ENCODE assay signal across 9 mouse cellular contexts in genomic region chr11:103232966-103233365, GRCm38 (mm10). TPM values are rescaled to one million over a fixed set of nuclear protein-coding genes. Genes with fewer than 3 reads are reported as not detected.
DNase-seq lines count a peak whose midpoint lies in the region; ATAC-seq and TF ChIP-seq lines count a peak whose summit lies in the region.
"Had no signal": no experiment of that assay in that cellular context is flagged by ENCODE, and none has a peak within 500 bp of the region (broad histone marks: within the 10 kb centered on the region; RNA-seq: fewer than 3 reads in every experiment).

No protein-coding gene starts in this region.

- no peak overlapping the region for H3K9ac ChIP-seq in midbrain, embryonic 11.5 days (ENCODE audit: low read length)
- no peak overlapping the region for H3K9ac ChIP-seq in midbrain, embryonic 13.5 days (replicated peaks)
- H3K9ac ChIP-seq in kidney, postnatal 0 days (ENCODE audit: low read depth, low read length), result no peak overlapping the region
- no peak overlapping the region for H3K9ac ChIP-seq in liver, embryonic 13.5 days
- H3K9ac ChIP-seq: heart, embryonic 13.5 days had no signal

- no peak for ATAC-seq in midbrain, embryonic 11.5 days (ENCODE audit: low FRiP score)
- no peak for ATAC-seq in midbrain, embryonic 13.5 days
- ATAC-seq in kidney, postnatal 0 days (replicated peaks; ENCODE audit: low FRiP score, low read depth), result no peak
- no peak for ATAC-seq in liver, embryonic 13.5 days (ENCODE audit: low read depth)

- no peak overlapping the region for H3K27ac ChIP-seq in midbrain, embryonic 11.5 days (ENCODE audit: low read depth, low read length)
- no peak overlapping the region for H3K27ac ChIP-seq in midbrain, embryonic 13.5 days
- H3K27ac ChIP-seq in kidney, postnatal 0 days, result no peak overlapping the region
- no peak overlapping the region for H3K27ac ChIP-seq in liver, embryonic 13.5 days
- H3K27ac ChIP-seq: heart, embryonic 13.5 days had no signal

- no peaks in the 10 kb centered on the region for H3K4me1 ChIP-seq in midbrain, embryonic 11.5 days (ENCODE audit: control insufficient read depth, insufficient read depth, low read length)
- no peaks in the 10 kb centered on the region for H3K4me1 ChIP-seq in midbrain, embryonic 13.5 days (replicated peaks)
- no peaks in the 10 kb centered on the region for H3K4me1 ChIP-seq in kidney, postnatal 0 days (replicated peaks; ENCODE audit: insufficient read depth, low read length)
- no peaks in the 10 kb centered on the region for H3K4me1 ChIP-seq in liver, embryonic 13.5 days (replicated peaks)

- no peaks in the 10 kb centered on the region for H3K9me3 ChIP-seq in midbrain, embryonic 11.5 days (ENCODE audit: control insufficient read depth, low read length)
- H3K9me3 ChIP-seq in midbrain, embryonic 13.5 days, result no peaks in the 10 kb centered on the region
- H3K9me3 ChIP-seq in kidney, postnatal 0 days (replicated peaks; ENCODE audit: low read length), result no peaks in the 10 kb centered on the region
- no peaks in the 10 kb centered on the region for H3K9me3 ChIP-seq in liver, embryonic 13.5 days (replicated peaks)
- H3K9me3 ChIP-seq: heart, embryonic 13.5 days had no signal

- DNase-seq in midbrain, embryonic 11.5 days (ENCODE audit: low spot score, missing footprints), result peak; percentile 97
- peak; percentile 57 to 68 for DNase-seq in adrenal gland, postnatal 4 days (ENCODE audit: low spot score in 2 of 2)
- peak; percentile 67 for DNase-seq in fibroblast of lung, adult 2 months (ENCODE audit: low read depth)
- peak; percentile 85 for DNase-seq in kidney, postnatal 0 days (ENCODE audit: low spot score)
- DNase-seq in liver, embryonic 13.5 days, result peak; percentile 39
- peak; percentile 81 for DNase-seq in retina, postnatal 1 day
- peak; percentile 63 for DNase-seq in urinary bladder, adult 2 months (ENCODE audit: low spot score)

- no peak overlapping the region for H3K4me2 ChIP-seq in midbrain, embryonic 11.5 days
- no peak overlapping the region for H3K4me2 ChIP-seq in midbrain, embryonic 13.5 days (replicated peaks)
- H3K4me2 ChIP-seq in kidney, postnatal 0 days (ENCODE audit: low read length), result no peak overlapping the region
- no peak overlapping the region for H3K4me2 ChIP-seq in liver, embryonic 13.5 days
- H3K4me2 ChIP-seq: heart, embryonic 13.5 days had no signal

- no peak overlapping the region for H3K4me3 ChIP-seq in midbrain, embryonic 11.5 days (ENCODE audit: low read depth, low read length)
- no peak overlapping the region for H3K4me3 ChIP-seq in midbrain, embryonic 13.5 days (replicated peaks)
- no peak overlapping the region for H3K4me3 ChIP-seq in kidney, postnatal 0 days (replicated peaks; ENCODE audit: low read depth, low read length)
- H3K4me3 ChIP-seq in liver, embryonic 13.5 days (replicated peaks), result no peak overlapping the region
- H3K4me3 ChIP-seq: heart, embryonic 13.5 days had no signal

- H3K27me3 ChIP-seq in midbrain, embryonic 11.5 days (ENCODE audit: control insufficient read depth, insufficient read depth, low read length), result no peaks in the 10 kb centered on the region
- H3K27me3 ChIP-seq in midbrain, embryonic 13.5 days, result no peaks in the 10 kb centered on the region
- no peaks in the 10 kb centered on the region for H3K27me3 ChIP-seq in kidney, postnatal 0 days (ENCODE audit: insufficient read depth, low read length)
- H3K27me3 ChIP-seq in liver, embryonic 13.5 days, result no peaks in the 10 kb centered on the region
- H3K27me3 ChIP-seq: heart, embryonic 13.5 days had no signal

- WGBS in midbrain, embryonic 11.5 days, result 34% methylated on average over 7 of the region's 7 CpGs
- 32% methylated on average over 7 of the region's 7 CpGs for WGBS in midbrain, embryonic 13.5 days
- 36% methylated on average over 7 of the region's 7 CpGs for WGBS in kidney, postnatal 0 days
- 23% methylated on average over 7 of the region's 7 CpGs for WGBS in liver, embryonic 13.5 days (ENCODE audit: insufficient replicate concordance)

- TF ChIP-seq CTCF in kidney, postnatal 0 days (IDR thresholded peaks at IDR 0.05; ENCODE audit: low read depth), result peak; percentile 91

- H3K36me3 ChIP-seq in midbrain, embryonic 11.5 days (ENCODE audit: control insufficient read depth, insufficient read depth, low read length), result peaks cover 15% of the 10 kb centered on the region
- peaks cover 55% of the 10 kb centered on the region for H3K36me3 ChIP-seq in midbrain, embryonic 13.5 days
- H3K36me3 ChIP-seq in kidney, postnatal 0 days (ENCODE audit: insufficient read depth, low read length), result peaks cover 29% of the 10 kb centered on the region
- peaks cover 24% of the 10 kb centered on the region for H3K36me3 ChIP-seq in liver, embryonic 13.5 days

RNA-seq across cellular contexts. Expression of gene Spata32, which starts 14.7 kb away (rescaled TPM):
- polyA plus RNA-seq in midbrain, embryonic 11.5 days (2014; fragmentation: Nextera tagmentation; extraction: Ambion mirVana), result 0.15 TPM in 1 of 2 replicates, not detected in the other
- polyA plus RNA-seq in midbrain, embryonic 13.5 days (2015; fragmentation: Nextera tagmentation; extraction: Ambion mirVana), result 0.43 and 0.48 TPM in 2 replicates
- total RNA-seq in adrenal gland, postnatal 4 days (2021), result not detected
- polyA plus RNA-seq in kidney, postnatal 0 days (2015; fragmentation: Nextera tagmentation; extraction: Ambion mirVana), result not detected in 2 replicates
- polyA plus RNA-seq in liver, embryonic 13.5 days (2015; fragmentation: Nextera tagmentation; extraction: Ambion mirVana), result not detected in 2 replicates
- polyA plus RNA-seq in urinary bladder, adult 2 months (2012; rRNA removed), result not detected in 2 replicates
- polyA plus RNA-seq: heart, embryonic 13.5 days had no signal

RNA-seq across cellular contexts. Expression of gene 1700023F06Rik, which starts 24.6 kb away (rescaled TPM):
- 0.12 and 0.14 TPM in 2 replicates for polyA plus RNA-seq in midbrain, embryonic 11.5 days (2014; fragmentation: Nextera tagmentation; extraction: Ambion mirVana)
- 0.70 and 0.71 TPM in 2 replicates for polyA plus RNA-seq in midbrain, embryonic 13.5 days (2015; fragmentation: Nextera tagmentation; extraction: Ambion mirVana)
- under 1 TPM; 0.45 to 0.70 TPM for total RNA-seq in adrenal gland, postnatal 4 days (2021)
- 0.37 and 0.47 TPM in 2 replicates for polyA plus RNA-seq in kidney, postnatal 0 days (2015; fragmentation: Nextera tagmentation; extraction: Ambion mirVana)
- polyA plus RNA-seq in liver, embryonic 13.5 days (2015; fragmentation: Nextera tagmentation; extraction: Ambion mirVana), result not detected in 2 replicates
- polyA plus RNA-seq in urinary bladder, adult 2 months (2012; rRNA removed), result 1.3 and 3.3 TPM in 2 replicates
- polyA plus RNA-seq: heart, embryonic 13.5 days had no signal

RNA-seq across cellular contexts. Expression of gene Map3k14, which starts 34.3 kb away (rescaled TPM):
- 2.3 and 3.3 TPM in 2 replicates for polyA plus RNA-seq in midbrain, embryonic 11.5 days (2014; fragmentation: Nextera tagmentation; extraction: Ambion mirVana)
- 3.6 and 5.0 TPM in 2 replicates for polyA plus RNA-seq in midbrain, embryonic 13.5 days (2015; fragmentation: Nextera tagmentation; extraction: Ambion mirVana)
- 1 to 10 TPM; 6.9 to 8.0 TPM for total RNA-seq in adrenal gland, postnatal 4 days (2021)
- polyA plus RNA-seq in kidney, postnatal 0 days (2015; fragmentation: Nextera tagmentation; extraction: Ambion mirVana), result 3.2 and 3.8 TPM in 2 replicates
- 0.42 and 0.50 TPM in 2 replicates for polyA plus RNA-seq in liver, embryonic 13.5 days (2015; fragmentation: Nextera tagmentation; extraction: Ambion mirVana)
- polyA plus RNA-seq in urinary bladder, adult 2 months (2012; rRNA removed), result 6.6 and 8.9 TPM in 2 replicates

Comparison
In these comparisons a context has a peak if more than half of its experiments do, and no peak if none do; other contexts are left out.
1. DNase-seq: peak in every context shown above with its lines; median percentile 97 in midbrain, embryonic 11.5 days; 85 in kidney, postnatal 0 days; 81 in retina, postnatal 1 day; 67 in fibroblast of lung, adult 2 months; 63 in urinary bladder, adult 2 months; 62 in adrenal gland, postnatal 4 days; 39 in liver, embryonic 13.5 days.